Mouse (Mus musculus) urinary bladder, postnatal 4 days (tissue): Measurements from ENCODE around the gene Dnaja3.

Experiments used
- DNase-seq, 2 experiments: peaks; one replicate each; pipeline ENCODE4 v3.0.0; 2021 to 2022; ENCODE audit warnings: low spot score in 2 of 2

Dnaja3 gene

GRCm38 (mm10) chr16:4642190-4642589 is 2.4 kb downstream of the Dnaja3 start:
- DNase-seq: peak; percentile 79 to 85

GRCm38 (mm10) chr16:4642937-4643336 is 3.1 kb downstream of the Dnaja3 start:
- DNase-seq: no peak

GRCm38 (mm10) chr16:4643670-4644419 is 4.1 kb downstream of the Dnaja3 start:
- peak; percentile 81 to 83 for DNase-seq

DNA sequence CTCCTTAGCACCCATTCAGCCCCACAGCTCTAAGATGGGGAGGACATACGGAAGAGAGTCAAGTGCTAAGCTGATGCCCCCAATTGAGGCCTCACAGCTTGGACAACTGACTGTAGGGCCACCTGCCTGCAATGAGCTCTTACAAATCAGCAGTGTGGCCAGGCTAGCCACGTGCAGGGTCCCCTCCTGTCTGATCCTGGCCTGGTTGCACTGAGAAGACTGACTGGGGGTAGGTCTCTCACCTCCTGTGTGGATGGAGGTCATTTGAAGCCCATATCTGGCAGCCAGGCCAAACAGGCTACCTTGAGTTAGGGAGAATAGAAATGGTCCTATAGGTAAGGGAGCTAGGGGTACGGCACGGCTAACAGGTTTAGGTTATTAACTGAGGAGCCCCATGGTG is 6.1 kb downstream of the Dnaja3 start:
- no peak for DNase-seq

DNA sequence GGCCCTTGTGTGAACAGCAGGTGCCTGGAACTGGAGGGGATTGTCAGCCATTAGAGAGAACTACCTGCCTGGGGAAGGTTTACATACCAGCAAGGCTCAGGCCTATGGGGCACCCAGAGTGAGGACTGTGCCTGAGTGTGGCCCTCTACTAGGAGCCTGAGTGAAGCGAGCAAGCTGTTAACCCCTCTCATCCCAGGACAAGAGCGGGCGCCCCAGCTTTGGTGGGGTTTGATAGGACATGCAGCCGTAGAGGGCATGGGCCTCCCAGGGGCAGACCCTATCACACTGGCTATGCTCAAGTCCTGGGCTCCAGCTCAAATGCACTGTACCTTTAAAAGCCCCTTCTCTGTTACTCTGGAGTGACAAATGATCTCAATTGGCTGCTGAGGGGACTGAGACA is 7.0 kb downstream of the Dnaja3 start:
- no peak for DNase-seq

GRCm38 (mm10) chr16:4647651-4648141 is 7.9 kb downstream of the Dnaja3 start:
- DNase-seq: no peak

- no peak for DNase-seq
Observed at GRCm38 (mm10) chr16:4648416-4649023, 8.7 kb downstream of the Dnaja3 start.

DNA sequence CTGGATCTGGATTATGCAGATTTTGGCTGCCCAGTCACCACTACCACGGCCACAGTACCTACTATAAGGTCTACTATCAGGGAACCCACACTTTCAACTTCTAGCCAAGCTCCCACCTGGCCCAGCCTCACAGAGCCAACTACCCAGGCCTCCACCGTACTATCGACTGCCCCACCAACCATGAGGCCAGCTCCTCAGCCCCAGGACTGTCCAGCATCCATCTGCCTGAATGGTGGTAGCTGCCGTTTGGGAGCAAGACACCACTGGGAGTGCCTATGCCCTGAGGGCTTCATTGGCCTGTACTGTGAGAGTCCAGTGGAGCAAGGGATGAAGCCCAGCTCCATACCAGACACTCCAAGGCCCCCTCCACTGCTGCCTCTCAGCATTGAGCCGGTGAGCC is 9.4 kb downstream of the Dnaja3 start:
- no peak for DNase-seq

GRCm38 (mm10) chr16:4649692-4650091 is 9.9 kb downstream of the Dnaja3 start:
- no peak for DNase-seq

DNA sequence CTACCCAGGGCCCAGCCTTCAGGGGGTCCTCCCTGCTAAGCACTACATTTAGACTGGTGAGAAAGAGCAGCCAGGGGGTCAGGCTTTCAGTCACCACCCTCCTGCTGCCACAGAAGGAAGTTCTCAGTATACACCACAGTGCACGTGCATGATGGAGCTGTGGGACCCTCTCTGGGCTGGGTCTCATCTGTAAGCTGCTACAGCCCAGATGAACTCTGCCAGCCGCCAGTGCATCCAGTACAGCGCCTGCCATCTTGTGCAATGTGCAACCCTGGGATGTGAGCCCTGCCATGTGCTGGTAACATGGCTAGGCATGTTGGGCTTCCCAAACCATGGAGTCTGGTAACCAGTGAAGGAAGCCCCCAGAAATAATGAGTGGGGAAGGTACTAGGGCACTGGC is 10.4 kb downstream of the Dnaja3 start:
- no peak for DNase-seq

DNA sequence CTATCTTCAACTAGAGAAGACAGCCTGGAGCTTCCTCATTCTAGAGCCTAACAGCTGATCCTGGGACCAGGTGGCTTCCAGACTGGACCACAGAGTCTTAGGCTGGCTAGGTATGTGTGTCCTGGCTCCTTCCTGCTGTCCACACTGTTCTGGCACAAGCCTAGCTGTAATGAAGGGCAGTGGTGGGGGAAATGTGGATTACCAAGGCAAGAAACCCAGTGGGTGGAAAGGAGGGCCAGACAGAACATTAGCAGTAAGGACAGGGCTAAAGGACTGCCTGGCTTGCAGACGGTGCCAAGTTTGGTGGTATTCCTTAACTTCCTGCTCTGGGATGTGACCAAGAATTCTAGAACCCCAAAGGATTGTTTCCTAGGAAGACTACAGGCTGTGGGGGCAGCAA is 11.3 kb downstream of the Dnaja3 start:
- no peak for DNase-seq

DNA sequence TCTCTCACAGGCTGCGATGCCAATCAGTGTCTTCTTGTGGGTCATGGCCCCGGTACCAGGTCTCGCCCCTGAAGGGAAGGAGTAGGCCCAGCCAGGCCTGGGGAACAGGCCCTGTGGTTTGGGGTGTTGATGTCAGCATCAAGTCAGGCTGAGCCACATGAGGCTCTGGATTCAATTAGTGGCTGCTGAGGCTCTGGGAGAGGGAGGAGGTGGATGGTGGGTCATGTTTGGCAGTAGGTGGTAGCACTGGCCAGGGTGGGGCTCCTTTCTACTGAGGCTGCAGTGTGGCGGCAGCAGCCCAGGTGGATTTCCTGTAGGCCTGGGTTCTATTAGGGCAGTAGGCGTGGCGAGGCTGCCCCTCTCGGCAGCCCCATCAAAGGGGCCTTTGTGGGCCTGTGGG is 11.8 kb downstream of the Dnaja3 start:
- DNase-seq: no peak

- DNase-seq: no peak
Observed at GRCm38 (mm10) chr16:4652707-4653416, 13.1 kb downstream of the Dnaja3 start.

DNA sequence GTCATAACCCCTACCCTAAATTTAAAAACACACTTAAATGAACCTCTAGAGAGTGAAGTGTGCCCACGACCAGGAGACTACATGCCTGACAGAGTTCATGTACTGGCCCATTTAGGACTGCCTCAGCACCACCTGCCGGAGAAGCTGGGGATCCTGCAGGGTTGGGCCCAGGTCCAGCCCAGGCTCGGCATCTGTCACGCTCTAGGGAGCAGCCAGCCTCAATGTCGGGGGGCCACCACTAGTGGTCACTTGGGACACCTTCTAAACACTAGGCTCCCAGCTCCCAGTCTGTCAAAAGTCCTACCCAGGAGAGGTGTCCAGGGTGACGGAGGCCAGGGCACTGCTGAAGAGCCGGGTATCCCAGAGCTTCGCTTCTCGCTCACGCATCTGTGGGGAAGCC is 14.9 kb downstream of the Dnaja3 start:
- DNase-seq: no peak

DNA sequence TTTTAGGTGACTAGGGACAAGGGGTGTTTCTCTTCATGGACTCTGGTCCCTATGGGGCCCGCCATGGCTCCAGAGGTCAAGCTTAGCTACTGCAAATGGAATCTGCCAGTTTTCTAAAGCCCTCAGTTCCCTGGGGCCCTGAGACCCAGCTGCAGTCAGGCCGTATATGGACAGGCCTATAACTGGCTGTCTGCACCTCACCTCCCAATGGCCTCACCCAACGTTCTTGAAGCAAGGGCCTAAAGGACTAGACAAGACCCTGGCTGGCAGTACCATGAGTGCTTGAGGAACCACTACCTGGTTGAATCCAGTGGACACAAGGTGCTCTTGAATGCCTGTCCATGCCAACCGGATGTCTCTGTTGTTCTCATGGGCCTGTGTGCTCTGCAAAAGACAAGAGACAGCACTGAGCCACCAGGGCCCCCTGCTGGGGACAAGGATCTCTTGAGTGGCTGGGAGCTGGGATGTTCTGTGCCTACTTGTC is 15.5 kb downstream of the Dnaja3 start:
- no peak for DNase-seq

DNA sequence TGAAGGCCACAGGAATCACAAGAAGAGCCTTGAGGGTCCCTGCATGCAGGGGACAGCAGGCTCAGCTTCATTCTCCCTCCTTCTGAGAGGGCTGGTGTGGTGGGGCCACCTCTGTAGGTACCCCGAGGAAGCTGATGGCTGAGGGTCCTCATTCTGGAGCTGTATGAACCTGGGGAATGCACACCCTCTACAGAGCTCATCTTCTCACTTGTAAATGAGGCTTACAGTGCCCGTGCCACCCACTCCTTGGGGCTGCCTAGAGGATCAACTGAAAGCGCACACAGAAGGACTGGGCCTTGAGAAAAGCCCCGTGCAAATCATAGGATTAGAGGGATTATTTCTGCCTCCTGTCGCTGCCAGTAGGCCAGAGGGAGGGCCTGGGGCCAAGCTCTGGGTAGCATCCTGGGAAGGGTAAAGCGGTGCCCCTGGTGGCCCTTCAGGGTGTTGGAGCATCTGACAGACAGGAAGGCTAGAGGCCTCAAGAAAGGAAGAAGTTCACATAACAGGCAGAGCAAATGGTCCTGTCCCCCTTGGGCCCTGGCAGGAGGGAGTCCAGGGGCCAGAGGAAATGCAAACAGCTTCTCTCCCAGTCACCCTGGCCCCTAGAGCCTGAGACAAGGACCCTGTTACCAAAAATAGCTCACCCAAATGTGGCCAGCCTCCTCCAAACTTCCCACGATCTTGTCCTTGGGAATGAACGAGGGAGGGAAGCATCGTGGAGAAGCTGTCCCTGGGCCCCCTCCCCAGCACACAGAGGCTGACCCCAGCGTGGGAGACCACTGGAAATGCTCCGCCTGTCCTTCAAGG is 16.2 kb downstream of the Dnaja3 start:
- no peak for DNase-seq

GRCm38 (mm10) chr16:4656571-4657081 is 16.8 kb downstream of the Dnaja3 start:
- no peak for DNase-seq

GRCm38 (mm10) chr16:4658781-4659245 is 19.0 kb downstream of the Dnaja3 start:
- DNase-seq: peak in 1 of 2 experiments; percentile 58

GRCm38 (mm10) chr16:4659326-4659725 is 19.5 kb downstream of the Dnaja3 start:
- DNase-seq: no peak

- DNase-seq: no peak
Observed at GRCm38 (mm10) chr16:4661605-4662004, 21.8 kb downstream of the Dnaja3 start.

- DNase-seq: no peak
Observed at GRCm38 (mm10) chr16:4663806-4664205, 24.0 kb downstream of the Dnaja3 start.
